Mouse (Mus musculus): Measurements from ENCODE around the gene Olfr1394.
A peak's percentile ranks its signal among the peaks of the same experiment; 100 is the strongest.
"Not testable (repeated sequence)": the region's sequence is repeated elsewhere in the genome, so short reads cannot be mapped to it uniquely, and the experiment has no call there.

The Olfr1394 gene

DNA sequence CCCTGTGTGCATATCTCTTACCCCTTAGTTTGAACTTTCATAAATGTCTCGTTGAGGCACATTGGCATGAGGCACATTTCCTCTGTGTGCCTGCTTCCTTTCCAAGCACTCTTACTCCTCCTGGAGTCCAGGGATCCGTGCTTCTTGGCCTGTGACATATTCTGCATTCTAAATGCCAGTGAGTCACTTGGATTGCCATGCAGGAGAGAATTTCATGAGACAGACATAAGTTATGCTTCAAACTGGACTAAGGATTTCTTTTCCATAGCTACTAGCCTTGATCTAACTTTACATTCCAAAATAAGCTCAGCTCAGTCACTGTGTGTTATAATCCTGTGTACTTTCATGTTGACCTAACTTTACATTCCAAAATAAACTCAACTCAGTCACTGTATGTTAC lies 36.9 kb downstream of the Olfr1394 start:
- DNase-seq, result no peak

GRCm38 (mm10) chr11:49194771-49195170 lies 40.6 kb downstream of the Olfr1394 start:
- DNase-seq, result not testable (repeated sequence)

DNA sequence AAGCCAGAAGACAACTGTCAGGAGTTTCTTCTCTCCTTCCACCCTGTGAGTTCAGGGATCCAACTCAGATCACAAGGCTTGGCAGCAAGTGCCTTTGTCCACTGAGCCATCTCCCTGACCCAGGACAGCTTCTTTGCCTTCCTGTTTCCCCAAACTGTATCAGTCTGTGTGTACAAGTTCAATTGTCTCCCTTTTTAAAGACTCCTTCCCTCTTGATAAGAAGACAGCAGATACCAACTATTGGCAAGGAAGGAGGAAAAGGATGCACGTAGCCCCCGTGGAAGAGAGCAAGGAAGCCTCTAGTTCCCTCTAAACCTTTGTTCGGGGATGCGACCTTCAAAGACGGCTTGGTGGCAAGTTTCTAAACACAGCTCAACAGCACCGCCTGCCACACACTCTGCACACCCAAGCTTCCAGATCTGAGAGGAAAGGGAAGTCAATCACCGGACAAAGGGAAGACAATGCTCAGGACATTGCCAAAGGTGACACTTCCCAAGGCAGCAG lies 41.7 kb downstream of the Olfr1394 start:
- DNase-seq, result no peak

GRCm38 (mm10) chr11:49200666-49201065 lies 46.5 kb downstream of the Olfr1394 start:
- no peak for DNase-seq

DNA sequence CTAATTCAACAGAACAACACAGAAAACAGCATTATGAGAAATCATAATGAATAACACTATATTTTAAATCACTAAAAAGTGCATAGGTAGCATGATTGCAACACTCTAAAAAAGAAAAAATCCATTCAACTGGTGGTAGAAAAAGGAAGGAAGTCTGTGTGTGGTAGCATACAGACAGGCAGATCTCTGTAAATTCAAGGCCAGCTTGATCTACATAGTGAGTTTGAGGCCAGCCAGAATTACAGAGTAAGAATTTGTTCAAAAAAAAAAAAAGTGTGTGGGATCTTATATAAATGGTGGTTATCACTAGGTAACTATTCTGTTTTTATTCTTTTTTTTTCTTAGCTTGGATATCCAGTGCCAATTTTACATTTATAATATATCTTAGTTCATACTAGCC lies 47.0 kb downstream of the Olfr1394 start:
- DNase-seq, result no peak

DNA sequence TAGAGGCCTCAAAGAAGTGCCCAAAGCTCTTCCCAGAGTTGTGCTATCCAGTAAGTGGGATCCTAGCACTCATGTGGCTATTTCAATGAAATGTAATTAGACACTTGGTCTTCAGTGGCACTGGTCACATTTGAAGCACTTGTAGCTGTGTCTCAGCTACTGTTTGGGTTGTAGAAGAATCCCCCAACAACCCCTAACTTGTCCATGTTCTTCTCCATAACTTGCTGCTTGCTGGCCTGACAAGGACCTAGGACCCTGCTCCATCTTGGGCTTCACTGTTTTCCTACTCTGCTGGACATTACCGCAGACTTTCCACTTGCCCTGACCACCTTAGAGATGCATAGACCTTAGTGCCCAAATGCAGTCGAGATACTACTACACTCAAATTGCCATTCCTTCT lies 47.9 kb downstream of the Olfr1394 start:
- no peak for DNase-seq

DNA sequence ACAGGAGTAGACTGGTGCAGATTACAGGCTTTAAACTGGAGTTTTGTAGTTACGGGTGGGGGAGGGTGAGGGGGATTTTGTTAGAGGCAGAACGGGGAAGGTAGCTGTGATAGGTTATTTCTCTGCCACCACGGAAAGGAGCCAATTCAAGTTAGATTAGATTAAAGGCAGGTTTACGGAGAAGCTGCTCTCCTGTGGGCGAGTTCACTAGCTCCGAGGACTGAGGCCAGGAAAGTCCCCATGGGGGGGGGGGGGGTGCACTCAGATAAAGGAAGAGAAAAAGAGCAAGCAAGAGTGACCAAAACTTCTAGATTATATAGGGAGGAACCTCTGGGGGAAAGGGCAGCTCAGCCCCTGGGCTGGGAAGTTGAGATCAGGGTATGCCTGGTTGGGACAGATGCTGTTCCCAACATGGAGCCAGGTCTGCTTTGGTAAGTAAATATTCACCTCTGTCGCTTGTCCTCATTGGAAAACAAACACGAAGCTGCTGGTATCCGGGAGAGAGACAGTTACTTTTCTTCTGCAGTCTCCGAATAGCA lies 48.4 kb downstream of the Olfr1394 start:
- DNase-seq, result peak in 1 of 2 experiments; percentile 36

GRCm38 (mm10) chr11:49203129-49203768 lies 49.1 kb downstream of the Olfr1394 start, which contains the start of gene Zfp62:
Gene Zfp62, plus strand, starts transcription at chr11:49203292.
- peak; percentile 83 to 91 for DNase-seq

GRCm38 (mm10) chr11:49203771-49204497 lies 49.8 kb downstream of the Olfr1394 start:
- no peak for DNase-seq

GRCm38 (mm10) chr11:49205080-49205590 lies 51.0 kb downstream of the Olfr1394 start:
- no peak for DNase-seq

DNA sequence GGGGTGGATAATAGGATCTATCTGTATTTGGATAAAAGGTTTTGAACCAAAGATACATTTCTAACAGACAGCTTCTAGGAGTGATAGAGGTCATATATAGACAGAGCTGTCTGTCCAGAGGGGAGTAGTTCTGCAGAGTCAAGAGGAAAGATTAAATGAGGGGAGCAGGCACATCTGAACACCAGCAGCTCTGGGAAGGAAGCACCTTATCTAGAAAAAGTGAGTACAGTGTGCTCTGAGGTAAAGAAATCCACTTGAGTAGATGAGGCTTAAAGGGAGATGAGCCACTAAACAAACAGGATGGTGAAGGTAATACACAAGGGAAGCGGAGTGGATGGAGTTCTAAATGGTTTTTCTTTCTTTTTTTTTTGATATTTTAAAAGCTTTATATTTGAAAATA lies 53.3 kb downstream of the Olfr1394 start:
- DNase-seq, result no peak

All from spleen, adult 18-20 months (tissue).